23 mouse cellular contexts compared by ENCODE assay signal in genomic region chr12:68775503-68775902, GRCm38 (mm10).
A peak's percentile ranks its signal among the peaks of the same experiment; 100 is the strongest.
DNase-seq lines count a peak whose midpoint lies in the region; ATAC-seq lines count a peak whose summit lies in the region.
"Had no signal": no experiment of that assay in that cellular context is flagged by ENCODE, and none has a peak within 500 bp of the region (broad histone marks: within the 10 kb centered on the region; RNA-seq: fewer than 3 reads in every experiment).

No protein-coding gene starts in this region.

- no peaks in the 10 kb centered on the region for H3K9me3 ChIP-seq in forebrain, embryonic 14.5 days (replicated peaks; ENCODE audit: control insufficient read depth, low read length)
- no peaks in the 10 kb centered on the region for H3K9me3 ChIP-seq in forebrain, embryonic 11.5 days (ENCODE audit: control insufficient read depth, low read length)
- H3K9me3 ChIP-seq in neural tube, embryonic 14.5 days (ENCODE audit: control insufficient read depth, low read length): no peaks in the 10 kb centered on the region
- H3K9me3 ChIP-seq in forebrain, embryonic 16.5 days (ENCODE audit: control insufficient read depth, low read length): no peaks in the 10 kb centered on the region
- H3K9me3 ChIP-seq: embryonic facial prominence, embryonic 10.5 days; embryonic facial prominence, embryonic 13.5 days; heart, embryonic 12.5 days; heart, embryonic 15.5 days; hindbrain, embryonic 10.5 days; hindbrain, embryonic 13.5 days had no signal

- no peaks in the 10 kb centered on the region for H3K27me3 ChIP-seq in forebrain, embryonic 14.5 days (replicated peaks; ENCODE audit: control insufficient read depth, insufficient read depth, low read length)
- H3K27me3 ChIP-seq in forebrain, embryonic 11.5 days (ENCODE audit: control insufficient read depth, insufficient read depth, low read length): no peaks in the 10 kb centered on the region
- no peaks in the 10 kb centered on the region for H3K27me3 ChIP-seq in neural tube, embryonic 14.5 days (ENCODE audit: control insufficient read depth, insufficient read depth, low read length)
- no peaks in the 10 kb centered on the region for H3K27me3 ChIP-seq in forebrain, embryonic 16.5 days (replicated peaks; ENCODE audit: control insufficient read depth, insufficient read depth, low read length)
- H3K27me3 ChIP-seq: embryonic facial prominence, embryonic 13.5 days; heart, embryonic 12.5 days; heart, embryonic 15.5 days; hindbrain, embryonic 13.5 days had no signal

- no peaks in the 10 kb centered on the region for H3K4me1 ChIP-seq in forebrain, embryonic 14.5 days (ENCODE audit: control insufficient read depth, insufficient read depth, low read length)
- no peaks in the 10 kb centered on the region for H3K4me1 ChIP-seq in forebrain, embryonic 11.5 days (replicated peaks; ENCODE audit: control insufficient read depth, insufficient read depth, low read length)
- H3K4me1 ChIP-seq in neural tube, embryonic 14.5 days (ENCODE audit: control insufficient read depth, insufficient read depth, low read length): no peaks in the 10 kb centered on the region
- H3K4me1 ChIP-seq in forebrain, embryonic 16.5 days (replicated peaks; ENCODE audit: control insufficient read depth, insufficient read depth, low read length): peaks cover 7% of the 10 kb centered on the region
- H3K4me1 ChIP-seq: embryonic facial prominence, embryonic 10.5 days; embryonic facial prominence, embryonic 13.5 days; heart, embryonic 12.5 days; heart, embryonic 15.5 days; hindbrain, embryonic 10.5 days; hindbrain, embryonic 13.5 days had no signal

- peak; percentile 90 for ATAC-seq in forebrain, embryonic 14.5 days
- no peak for ATAC-seq in forebrain, embryonic 11.5 days (replicated peaks; ENCODE audit: low FRiP score)
- ATAC-seq in neural tube, embryonic 14.5 days (ENCODE audit: low read depth): 0 out of 2 replicates have a peak, but pooled peaks have one; percentile 49
- ATAC-seq in forebrain, embryonic 16.5 days: peak; percentile 89
- ATAC-seq: CD4-positive, CD25-positive, alpha-beta regulatory T cell, adult 4 months; intestine, postnatal 0 days had no signal

- DNase-seq in forebrain, embryonic 14.5 days (ENCODE audit: low spot score): peak; percentile 81
- DNase-seq in forebrain, embryonic 11.5 days (ENCODE audit: low spot score): no peak
- DNase-seq in neural tube, embryonic 10.5 days (ENCODE audit: extremely low spot score, low spot score): no peak
- DNase-seq in lung, adult 18-20 months: no peak
- DNase-seq: adrenal gland, adult 2 months; adrenal gland, postnatal 14 days; embryo, embryonic 11 days; gastrocnemius, adult 2 months; heart, adult 11 months; heart, postnatal 10 days; heart, postnatal 36 days; kidney, adult 2 months had no signal

- no peak overlapping the region for H3K4me3 ChIP-seq in forebrain, embryonic 14.5 days (ENCODE audit: low read depth, low read length)
- H3K4me3 ChIP-seq in forebrain, embryonic 11.5 days (ENCODE audit: low read depth, low read length): no peak overlapping the region
- no peak overlapping the region for H3K4me3 ChIP-seq in neural tube, embryonic 14.5 days (ENCODE audit: low read depth, low read length)
- H3K4me3 ChIP-seq in forebrain, embryonic 16.5 days (replicated peaks; ENCODE audit: low read length): no peak overlapping the region
- H3K4me3 ChIP-seq: embryonic facial prominence, embryonic 10.5 days; embryonic facial prominence, embryonic 13.5 days; erythroblast, embryonic 14.5 days; gastrocnemius, adult 2 months; heart, embryonic 12.5 days; heart, embryonic 15.5 days; hindbrain, embryonic 10.5 days; hindbrain, embryonic 13.5 days had no signal

- no peak overlapping the region for H3K27ac ChIP-seq in forebrain, embryonic 14.5 days (ENCODE audit: low read depth, low read length)
- H3K27ac ChIP-seq in forebrain, embryonic 11.5 days (ENCODE audit: low read depth, low read length): no peak overlapping the region
- no peak overlapping the region for H3K27ac ChIP-seq in neural tube, embryonic 14.5 days (ENCODE audit: low read depth, low read length)
- H3K27ac ChIP-seq in forebrain, embryonic 16.5 days (ENCODE audit: low read length): no peak overlapping the region
- H3K27ac ChIP-seq: embryonic facial prominence, embryonic 10.5 days; embryonic facial prominence, embryonic 13.5 days; gastrocnemius, adult 2 months; heart, embryonic 15.5 days; hindbrain, embryonic 10.5 days; hindbrain, embryonic 13.5 days had no signal

- no peaks in the 10 kb centered on the region for H3K36me3 ChIP-seq in forebrain, embryonic 14.5 days (ENCODE audit: control insufficient read depth, insufficient read depth, low read length)
- H3K36me3 ChIP-seq in forebrain, embryonic 11.5 days (ENCODE audit: control insufficient read depth, insufficient read depth, low read length): no peaks in the 10 kb centered on the region
- H3K36me3 ChIP-seq in neural tube, embryonic 14.5 days (ENCODE audit: control insufficient read depth, insufficient read depth, low read length): no peaks in the 10 kb centered on the region
- no peaks in the 10 kb centered on the region for H3K36me3 ChIP-seq in forebrain, embryonic 16.5 days (ENCODE audit: control insufficient read depth, insufficient read depth)
- H3K36me3 ChIP-seq: embryonic facial prominence, embryonic 10.5 days; embryonic facial prominence, embryonic 13.5 days; heart, embryonic 12.5 days; heart, embryonic 15.5 days; hindbrain, embryonic 10.5 days; hindbrain, embryonic 13.5 days had no signal

- H3K9ac ChIP-seq in forebrain, embryonic 14.5 days (ENCODE audit: low read length): no peak overlapping the region
- H3K9ac ChIP-seq in forebrain, embryonic 11.5 days (ENCODE audit: low read length): no peak overlapping the region
- no peak overlapping the region for H3K9ac ChIP-seq in neural tube, embryonic 14.5 days (replicated peaks; ENCODE audit: low read depth, low read length)
- no peak overlapping the region for H3K9ac ChIP-seq in forebrain, embryonic 16.5 days (replicated peaks; ENCODE audit: low read depth, low read length)
- H3K9ac ChIP-seq: embryonic facial prominence, embryonic 13.5 days; heart, embryonic 12.5 days; heart, embryonic 15.5 days; hindbrain, embryonic 13.5 days had no signal

- H3K4me2 ChIP-seq in forebrain, embryonic 14.5 days (ENCODE audit: low read length): no peak overlapping the region
- no peak overlapping the region for H3K4me2 ChIP-seq in forebrain, embryonic 11.5 days (ENCODE audit: low read depth, low read length, severe bottlenecking)
- H3K4me2 ChIP-seq in neural tube, embryonic 14.5 days (ENCODE audit: low read depth, low read length): no peak overlapping the region
- no peak overlapping the region for H3K4me2 ChIP-seq in forebrain, embryonic 16.5 days (ENCODE audit: low read length)
- H3K4me2 ChIP-seq: embryonic facial prominence, embryonic 13.5 days; heart, embryonic 12.5 days; heart, embryonic 15.5 days; hindbrain, embryonic 13.5 days had no signal

- 15% methylated on average over 2 of the region's 2 CpGs for WGBS in forebrain, embryonic 14.5 days
- 73% methylated on average over 2 of the region's 2 CpGs for WGBS in forebrain, embryonic 11.5 days
- WGBS in neural tube, embryonic 14.5 days: 45% methylated on average over 2 of the region's 2 CpGs
- 14% methylated on average over 2 of the region's 2 CpGs for WGBS in forebrain, embryonic 16.5 days
